Mouse (Mus musculus) heart, adult 18-20 months (tissue): Measurements from ENCODE around the gene Csf2. TPM values are rescaled to one million over a fixed set of nuclear protein-coding genes. Genes with fewer than 3 reads are reported as not detected.
"Not testable (repeated sequence)": the region's sequence is repeated elsewhere in the genome, so short reads cannot be mapped to it uniquely, and the experiment has no call there.

ENCODE experiments used
- DNase-seq, 2 experiments: peaks; one replicate each; pipeline ENCODE4 v3.0.0; 2021 to 2022; ENCODE audit warnings: mixed read lengths in 1 of 2
- long read RNA-seq, 2 experiments: library from polyadenylated mRNA; stranded (forward); transcript quantifications; one replicate each; pipeline ENCODE4 v2.0.0; 2021
- total RNA-seq, 2 experiments: library from RNA; stranded (reverse); gene quantifications; 2 replicates each; pipeline ENCODE4 v1.2.3; 2021

Gene Csf2
- not detected for total RNA-seq
- long read RNA-seq, experiment 1, result 0 reads
- long read RNA-seq, experiment 2, result 0 reads

DNA sequence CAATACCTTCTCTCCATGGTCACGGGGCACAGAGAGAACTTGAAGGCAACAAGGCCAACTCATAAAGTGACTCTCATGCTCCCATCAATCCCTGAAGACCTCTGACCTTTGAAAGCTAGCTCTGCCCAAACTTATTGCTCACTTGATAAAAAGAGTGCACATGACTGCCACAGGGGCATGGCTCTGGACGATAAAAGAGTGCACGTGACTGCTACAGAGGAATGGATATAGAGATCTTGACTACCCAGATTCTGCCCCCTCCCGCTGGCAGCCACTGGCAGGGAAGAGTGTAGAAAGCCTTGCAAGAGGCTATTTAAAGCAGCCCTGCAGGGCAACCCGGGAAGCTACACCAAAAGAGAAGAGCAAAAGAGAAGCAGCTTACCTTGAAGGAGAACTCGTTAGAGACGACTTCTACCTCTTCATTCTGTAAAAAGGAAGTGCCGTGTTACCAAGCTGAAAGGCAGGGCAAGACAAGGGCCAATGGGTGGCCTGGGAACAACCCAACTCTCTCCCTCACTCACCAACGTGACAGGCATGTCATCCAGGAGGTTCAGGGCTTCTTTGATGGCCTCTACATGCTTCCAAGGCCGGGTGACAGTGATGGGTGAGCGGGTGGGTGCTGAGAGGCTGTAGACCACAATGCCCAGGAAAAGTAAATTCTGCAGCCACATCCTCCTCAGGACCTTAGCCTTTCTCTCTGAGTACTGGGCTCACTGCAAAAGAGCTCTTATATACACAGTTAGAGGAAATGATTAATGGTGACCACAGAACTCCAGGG is at the start of gene Csf2:
Gene Csf2 (minus strand): TSS at position 728 of the 778 bp plus-strand sequence.
- DNase-seq, result no peak

DNA sequence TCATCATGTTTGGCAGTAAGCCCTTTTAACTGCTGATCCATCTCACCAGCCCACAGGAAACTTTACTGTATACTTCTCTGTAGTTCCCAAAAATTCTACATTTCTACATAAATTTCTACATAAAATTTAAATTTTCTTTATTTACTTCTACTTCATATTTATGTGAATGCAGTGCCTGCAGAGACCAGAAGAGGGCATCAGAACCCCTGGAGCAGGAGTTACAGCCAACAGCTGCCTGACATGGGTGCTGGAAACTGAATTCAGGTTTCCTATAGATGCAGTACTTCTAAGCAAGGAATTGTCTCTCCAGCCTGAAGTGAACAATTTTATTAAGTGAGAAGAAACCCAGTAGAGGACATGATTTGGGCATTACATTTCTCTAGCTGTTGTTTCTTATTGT is 49.3 kb upstream of the Csf2 start:
- no peak for DNase-seq

DNA sequence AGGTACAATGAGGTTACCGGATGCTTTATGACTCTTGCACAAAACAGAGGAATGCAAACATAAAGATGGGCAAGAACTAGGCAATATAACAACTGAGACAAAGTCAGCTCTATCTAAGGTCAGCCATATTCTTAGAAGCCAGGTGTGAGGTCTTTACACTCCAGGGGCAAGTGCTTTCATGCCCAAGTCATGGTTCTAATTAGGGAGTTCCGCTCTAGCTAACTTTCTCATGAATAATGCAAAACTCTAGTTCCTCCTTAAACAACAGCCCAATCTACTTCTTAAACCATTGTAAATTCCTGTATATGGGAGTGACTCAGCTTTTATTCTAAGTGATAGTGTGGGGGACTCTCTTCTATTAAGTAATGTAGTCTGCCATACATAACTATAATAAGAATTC is 48.0 kb upstream of the Csf2 start:
- DNase-seq, result not testable (repeated sequence)

DNA sequence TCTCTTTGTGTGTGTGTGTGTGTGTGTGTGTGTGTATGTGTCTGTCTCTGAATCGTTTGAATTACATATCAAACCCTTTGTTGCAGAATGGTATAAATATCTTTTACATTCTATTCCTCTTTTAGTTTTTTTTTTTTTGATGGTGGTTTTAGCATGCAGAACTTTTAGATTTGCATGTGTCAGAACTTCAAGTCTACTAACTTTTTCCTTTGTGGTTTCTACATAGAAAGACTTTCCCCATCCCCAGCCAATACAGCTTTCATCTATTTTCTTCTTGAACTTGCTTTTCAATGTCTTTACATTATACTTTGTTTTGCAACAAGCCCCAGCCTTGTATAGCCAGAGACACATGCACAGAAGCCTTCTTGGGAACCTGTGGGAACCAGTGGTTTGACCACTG is 47.3 kb upstream of the Csf2 start:
- DNase-seq, result no peak

DNA sequence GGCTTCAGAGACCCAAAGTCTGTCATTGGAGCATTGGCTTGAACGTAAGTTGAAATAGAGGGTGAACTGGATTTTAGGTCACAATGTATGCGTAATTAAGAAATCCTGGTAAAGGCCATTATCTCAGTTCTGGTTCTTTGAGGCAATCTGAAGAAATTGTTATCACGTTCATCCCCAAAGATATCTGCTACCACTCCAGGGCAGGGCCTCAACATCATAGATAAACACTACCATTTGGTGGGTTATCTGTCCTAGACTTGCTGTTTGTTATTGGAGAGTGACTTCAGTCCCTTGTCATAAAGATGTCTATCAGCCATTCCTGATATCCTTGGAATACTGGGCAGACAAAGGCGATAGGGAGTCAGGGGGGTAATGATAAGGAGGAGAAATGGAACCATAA is 46.5 kb upstream of the Csf2 start:
- DNase-seq, result no peak

DNA sequence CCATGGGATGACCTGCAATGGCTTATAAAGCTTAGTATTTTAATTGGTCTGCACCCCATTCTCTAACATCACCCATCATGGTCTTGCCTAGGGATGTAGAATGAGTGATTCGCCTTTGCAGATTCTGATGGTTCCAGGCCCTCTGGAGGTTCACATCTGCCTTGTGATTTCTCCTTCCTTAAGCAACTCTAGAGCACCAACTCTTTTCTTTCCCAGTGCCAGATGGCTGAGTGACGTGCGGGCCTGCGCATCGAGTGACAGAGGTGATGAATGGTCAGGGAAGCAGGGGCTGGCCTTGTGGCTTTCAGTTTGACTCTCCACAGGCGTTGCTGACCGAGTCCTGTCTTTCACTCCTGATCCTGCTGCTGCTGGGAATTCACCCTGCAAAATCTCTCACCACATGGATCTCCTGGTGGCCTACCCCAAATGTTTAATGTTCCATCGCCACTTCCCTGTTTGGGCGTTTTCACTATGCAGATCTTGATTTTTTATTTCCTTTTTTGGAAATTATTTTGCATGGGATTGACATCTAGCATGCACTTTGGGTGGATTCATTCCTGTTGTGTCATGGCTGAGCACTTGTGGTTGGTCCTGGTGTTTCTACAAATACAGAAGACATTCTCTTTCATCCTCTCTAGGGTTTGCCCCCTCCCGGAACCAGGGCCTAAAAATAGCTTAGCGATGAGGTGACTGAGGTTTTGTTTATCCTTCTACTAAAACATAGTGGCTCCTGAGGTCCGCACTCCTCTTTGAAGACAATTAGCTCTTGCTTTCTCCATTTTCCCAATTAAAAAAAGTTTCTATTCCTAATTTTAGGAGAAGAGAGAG is 44.7 kb upstream of the Csf2 start:
- no peak for DNase-seq

DNA sequence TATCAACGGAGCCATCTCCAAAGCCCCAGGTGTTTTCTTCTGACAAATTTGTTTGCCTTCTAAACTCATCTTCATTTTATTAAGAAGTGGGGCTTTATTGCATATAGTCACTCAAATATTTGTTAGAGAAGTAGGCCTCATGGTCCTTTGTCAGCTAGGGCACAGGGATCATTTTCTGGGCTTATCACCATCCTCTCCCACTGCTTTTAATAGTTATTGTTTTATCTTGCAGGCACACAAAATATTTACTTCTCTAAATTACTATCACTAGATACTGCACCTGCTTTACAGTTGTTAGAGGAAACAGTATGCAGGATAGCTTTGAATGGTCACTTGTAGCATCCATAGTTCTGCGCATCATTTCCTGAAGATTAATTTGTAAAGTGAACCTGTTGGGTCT is 42.7 kb upstream of the Csf2 start:
- no peak for DNase-seq

DNA sequence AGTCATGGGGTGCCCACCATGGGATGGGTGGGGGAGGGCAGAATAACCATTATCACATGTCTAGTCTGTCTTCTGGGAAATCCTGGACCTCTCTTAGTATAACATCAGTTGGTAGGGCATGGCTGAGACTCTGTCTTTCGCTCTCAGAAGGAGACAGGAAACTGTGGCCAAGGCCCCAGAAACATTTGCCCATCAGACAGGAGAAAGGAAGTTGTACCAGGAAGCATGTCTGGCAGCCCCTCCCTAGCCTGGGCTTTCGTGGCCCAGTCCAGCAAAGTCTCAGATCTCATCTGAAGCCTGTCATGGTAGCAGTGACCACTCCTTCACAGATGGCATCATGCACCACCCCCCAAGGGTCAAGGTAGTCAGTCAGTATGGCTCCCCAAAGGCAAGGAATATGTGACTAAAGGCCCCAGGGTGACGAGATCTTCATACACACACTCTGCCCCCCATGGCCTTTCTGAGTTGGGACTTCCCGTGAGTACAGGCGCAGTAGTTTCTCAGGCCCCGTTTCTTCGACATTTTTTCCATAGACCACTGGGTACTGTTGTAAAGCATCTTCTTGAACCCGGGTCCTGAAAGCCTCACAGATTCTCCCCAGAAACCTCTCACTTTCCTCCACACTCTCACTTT is 38.5 kb upstream of the Csf2 start:
- DNase-seq, result no peak

DNA sequence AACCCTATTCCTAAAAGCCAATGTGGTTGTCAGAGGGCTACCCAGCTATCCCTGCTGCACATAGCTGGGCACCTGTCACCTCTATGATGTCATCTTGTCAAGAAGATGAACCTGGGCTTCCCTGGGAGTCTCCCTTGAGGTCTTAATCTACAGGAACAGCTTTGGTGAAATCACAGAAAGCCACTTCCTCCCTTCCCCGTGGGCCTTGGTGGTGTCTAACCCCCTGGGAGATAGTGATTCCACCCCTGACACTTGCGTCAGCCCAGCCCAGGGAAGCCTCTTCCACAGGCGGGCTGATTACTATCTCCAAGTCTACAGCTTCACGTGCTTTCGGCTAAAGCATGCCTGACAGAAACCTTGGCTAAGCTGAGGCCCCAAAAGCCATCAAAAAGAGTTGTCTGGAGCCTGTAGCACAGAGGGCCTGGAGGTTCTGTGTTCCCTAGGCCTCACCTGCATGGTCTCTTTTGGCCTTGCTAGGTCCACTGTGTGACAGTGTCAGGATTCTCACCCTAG is 22.0 kb upstream of the Csf2 start:
- DNase-seq, result no peak

DNA sequence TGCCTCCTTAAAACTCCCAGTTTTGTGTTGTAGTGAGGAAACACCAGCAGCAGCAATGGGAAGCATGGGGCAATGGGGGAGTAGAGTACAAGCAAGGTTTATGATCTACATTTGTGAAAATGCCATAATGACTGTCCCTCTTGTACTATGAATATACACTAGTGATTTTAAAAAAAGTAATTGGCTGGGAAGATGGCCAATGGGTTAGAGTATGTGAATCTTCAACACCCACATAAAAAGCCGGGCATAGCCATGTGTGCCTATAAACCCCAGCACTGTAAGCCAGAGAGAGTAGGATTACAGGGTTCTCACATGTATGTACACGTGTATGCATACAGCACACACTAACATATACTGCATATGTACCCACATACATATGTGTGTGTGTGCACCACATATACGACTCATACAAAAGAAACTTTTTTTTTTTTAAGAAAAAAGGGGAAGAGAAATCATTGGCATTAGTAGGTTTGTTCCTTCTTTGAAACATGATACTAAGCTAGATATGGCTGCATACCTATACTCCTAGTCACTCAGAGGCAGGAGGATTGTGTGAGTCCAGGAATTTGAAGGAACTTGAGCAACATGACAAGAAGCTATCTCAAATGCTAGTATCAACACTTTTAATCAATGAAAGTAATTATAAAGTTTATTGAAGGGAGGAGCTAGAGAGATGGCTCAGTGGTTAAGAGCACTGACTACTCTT is 19.9 kb upstream of the Csf2 start:
- DNase-seq, result no peak

DNA sequence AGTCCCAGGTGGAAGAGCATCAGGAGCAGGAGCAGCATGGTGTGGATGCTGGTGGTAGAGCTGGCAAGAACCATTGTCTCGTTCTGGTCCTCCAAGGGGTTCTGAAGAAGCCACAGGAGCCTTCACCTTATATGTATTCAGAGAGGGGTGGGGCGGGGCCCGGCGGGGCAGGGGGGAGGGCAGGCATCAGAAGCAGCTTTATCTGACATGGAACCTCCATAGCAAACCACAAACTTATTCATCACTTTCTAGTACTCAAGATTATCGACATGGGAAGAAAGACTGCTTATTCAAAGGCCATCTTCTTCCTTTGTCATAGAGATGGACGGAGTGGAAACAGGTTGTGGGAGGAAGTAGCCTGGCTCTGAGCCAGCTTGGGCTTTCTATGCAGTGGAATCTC is 17.7 kb upstream of the Csf2 start, which contains the start of gene Il3:
Gene Il3 (minus strand): TSS at position 101 of the 400 bp plus-strand sequence.
- DNase-seq, result no peak

DNA sequence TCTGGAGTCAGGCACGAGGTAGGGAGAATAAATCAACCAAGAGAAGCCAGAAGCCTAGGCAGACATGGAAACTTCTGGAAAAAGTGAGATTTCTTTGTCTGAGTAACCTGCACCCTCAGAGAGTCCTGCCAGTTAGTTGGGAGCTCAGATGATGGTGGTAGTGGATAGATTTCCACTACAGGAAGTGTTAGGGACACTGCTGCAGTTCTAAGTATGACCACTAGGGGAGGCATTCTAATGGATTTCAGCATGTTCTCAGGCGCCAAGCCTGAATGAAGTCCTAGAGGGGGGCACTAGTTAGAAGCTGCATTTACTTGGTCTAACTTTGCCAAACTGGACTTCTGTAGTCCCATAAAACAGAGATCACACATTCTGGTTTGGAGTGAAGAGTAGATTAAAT is 15.1 kb upstream of the Csf2 start:
- DNase-seq, result peak; percentile 33 to 80

DNA sequence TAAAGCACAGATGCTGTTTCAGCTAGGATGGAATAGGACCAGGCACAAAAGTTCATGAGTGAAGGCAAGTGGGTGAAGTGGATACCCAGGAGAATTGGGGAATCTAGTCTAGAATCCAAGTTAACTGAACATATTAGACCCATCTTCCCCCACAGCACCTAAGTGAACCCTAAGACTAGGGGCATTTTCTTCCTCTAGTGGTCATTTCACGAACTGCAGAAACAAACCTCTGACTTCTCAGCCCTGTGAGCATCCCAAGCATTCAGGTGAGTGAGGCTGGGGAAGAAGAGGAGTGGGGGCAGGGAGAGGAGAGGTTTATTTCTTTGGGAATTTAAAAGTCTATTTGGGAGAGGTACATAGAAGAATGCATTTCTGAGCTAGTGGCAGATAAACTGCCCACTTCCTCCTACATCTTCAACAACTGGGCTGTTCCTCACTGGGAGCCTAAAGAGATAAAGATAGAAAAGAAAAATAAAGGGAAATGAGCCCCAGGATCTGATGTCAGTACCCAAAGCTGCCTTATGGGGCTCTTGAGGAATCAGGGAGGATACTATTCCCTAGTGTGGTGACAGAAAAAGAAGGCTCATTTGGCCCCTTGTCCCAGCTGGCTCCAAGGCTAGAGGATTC is 14.1 kb upstream of the Csf2 start:
- no peak for DNase-seq

DNA sequence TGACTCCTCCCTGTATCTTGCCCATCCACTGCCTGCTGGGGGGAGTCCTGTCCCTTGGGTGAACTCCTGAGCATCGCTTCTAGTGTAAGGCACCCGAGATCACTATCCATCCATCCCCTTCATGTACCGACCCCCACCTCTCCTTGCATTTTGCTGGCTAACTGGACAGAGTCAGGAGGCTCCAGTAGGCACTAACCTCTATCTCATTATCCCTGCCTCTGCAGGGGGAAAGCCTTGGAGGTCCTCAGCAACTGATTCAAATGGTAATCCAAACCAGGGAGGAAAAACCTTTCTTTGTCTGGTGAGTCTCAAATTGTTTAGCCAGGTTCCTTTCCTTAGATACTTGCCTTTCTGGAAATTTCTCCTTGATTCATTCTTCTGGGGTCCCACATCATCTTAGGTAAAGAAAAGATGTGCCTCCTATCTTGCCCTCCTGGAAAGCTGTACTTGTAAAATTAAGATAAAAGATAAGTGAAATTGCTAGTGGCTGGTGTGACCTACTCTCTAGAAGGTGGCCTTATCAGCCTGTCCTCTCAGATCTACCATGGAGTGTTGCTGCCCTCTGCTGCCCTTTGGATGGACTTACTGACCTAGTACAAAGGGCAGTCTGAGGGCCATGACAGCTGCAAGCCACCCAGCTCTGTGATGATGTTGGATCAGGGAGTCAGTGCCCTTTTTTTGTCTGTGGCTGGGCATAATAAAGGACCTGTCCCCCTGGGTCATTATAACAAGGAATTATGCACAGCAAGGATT is 7.3 kb upstream of the Csf2 start:
- DNase-seq, result peak; percentile 82 to 89

DNA sequence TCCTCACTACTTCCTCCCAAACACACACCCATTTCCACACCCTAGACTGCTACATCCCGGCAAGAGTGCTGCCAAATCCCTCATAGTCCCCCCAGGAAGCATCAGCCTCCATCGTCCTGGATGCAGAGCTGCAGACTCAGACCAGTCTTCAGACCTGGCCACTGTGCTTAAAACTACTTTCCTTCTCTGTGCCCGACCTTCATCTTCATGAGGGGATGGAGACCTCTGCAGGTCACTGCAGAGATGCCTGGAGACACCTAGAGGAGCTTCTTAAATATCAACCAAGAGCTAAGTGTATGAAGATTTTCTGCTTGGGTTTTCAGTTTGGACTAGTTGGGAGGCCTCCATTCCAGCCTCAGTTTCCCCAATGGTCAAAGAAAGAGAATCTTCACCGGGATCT is 4.6 kb upstream of the Csf2 start:
- peak; percentile 18 to 20 for DNase-seq

DNA sequence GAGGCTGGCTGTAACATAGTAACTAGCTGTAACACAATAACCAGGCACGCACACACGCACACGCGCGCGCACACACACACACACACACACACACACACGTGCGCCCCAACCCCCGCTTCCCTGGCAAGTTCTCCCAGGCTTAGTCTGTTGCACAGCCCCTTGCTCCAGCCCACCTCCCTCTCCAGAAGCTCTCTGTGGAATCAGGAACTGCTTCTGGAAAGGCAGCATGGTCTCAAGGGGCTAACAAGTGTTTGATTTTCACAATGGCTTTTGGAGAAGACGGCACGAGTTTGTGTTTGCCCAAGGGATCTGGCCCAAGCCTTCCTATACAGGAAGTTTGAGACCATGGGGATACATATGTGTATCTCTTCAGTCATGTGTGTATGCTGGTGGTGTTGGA is 1.1 kb upstream of the Csf2 start:
- DNase-seq, result no peak

DNA sequence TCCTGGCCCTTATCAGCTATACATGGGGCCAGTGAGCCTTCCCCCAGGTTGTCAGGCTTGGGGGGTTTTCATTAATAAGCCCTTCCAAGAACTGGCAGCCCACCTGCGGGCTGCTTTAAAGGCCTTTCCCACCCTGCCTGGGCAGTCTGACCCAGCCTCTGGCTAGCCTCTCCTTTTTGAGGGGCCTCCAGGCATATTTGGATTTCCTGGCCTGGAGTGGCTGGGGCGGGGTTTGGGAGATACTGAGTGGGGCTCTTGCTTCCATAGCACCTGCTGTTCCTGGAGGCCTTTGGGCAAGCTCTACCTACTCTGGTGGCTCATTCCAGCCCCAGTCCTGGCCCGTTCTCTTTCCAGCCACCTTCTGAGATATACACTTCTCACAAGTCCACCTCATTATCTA is 281 bp upstream of the Csf2 start:
- no peak for DNase-seq

DNA sequence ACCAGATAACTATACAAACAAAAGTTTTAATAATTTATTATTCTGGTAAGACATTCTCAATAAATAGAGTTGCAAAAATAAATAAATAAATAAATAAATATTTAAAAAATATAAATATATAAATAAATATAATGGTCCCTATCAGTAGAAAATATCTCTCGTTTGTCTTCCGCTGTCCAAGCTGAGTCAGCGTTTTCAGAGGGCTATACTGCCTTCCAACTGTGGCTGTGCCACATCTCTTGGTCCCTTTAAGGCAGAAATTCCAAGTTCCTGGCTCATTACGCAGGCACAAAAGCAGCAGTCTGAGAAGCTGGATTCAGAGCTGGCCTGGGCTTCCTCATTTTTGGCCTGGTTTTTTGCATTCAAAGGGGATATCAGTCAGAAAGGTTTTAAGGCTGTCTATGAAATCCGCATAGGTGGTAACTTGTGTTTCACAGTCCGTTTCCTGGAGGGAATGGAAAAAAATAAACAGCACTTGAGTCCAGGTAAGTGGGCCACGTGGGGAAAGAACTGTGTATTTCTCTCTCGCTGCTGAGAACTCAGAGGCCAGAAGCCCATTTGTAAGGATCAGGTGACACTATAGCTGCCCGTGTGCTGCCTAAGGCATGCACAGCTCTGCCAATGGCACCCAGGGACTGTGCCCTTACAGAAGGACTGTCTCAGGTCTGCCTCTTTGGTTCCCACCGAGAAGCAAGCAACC is 2.1 kb downstream of the Csf2 start:
- no peak for DNase-seq

DNA sequence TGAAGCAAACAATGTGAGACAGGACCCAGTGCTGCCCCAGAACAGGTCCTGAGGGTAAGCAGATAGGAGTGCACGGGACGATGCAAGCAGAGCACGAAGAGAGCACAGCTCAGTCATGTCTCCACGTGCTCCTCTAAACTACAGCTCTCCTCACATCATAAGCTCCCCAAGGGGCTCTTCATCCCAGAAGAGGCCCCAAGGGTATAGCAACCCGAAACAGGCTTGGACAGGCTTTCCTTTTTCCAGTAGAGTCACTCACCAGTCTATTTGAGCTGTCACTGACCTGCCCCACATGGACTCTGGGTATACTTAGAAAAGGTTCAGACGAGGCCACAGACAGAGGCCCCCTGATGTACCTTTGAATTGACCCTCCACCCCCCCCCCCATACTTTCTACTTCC is 5.0 kb downstream of the Csf2 start:
- peak in 1 of 2 experiments; percentile 11 for DNase-seq

DNA sequence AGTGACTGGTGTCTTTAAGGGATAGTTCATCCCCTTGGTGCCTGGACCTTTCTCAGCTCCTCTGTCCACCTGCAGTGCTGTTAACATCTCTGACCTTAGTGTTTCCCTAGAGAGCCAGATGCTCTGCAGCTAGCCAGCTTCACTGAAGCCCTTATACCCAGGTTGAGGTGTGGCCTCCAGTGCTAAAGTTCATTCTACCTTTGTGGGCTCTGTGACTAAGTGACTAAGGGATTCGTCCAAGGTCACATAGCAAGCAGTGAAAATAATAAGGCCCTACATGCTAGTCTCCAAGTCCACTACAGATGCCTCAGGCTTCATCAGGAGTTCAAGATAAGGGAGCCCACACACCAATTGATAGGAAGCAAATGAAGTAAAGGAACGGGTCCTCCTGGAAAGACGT is 7.0 kb downstream of the Csf2 start:
- no peak for DNase-seq
